Mouse (Mus musculus) limb, embryonic 14.5 days (tissue): ENCODE measurements at regions not wholly inside any gene's neighbourhood (a gene's known extent, or its start where the extent isn't known, plus 50 kb on each side); places are given as distances from the start of the nearest gene placed in this dataset.

Experiments
- ATAC-seq: fragments of 200-750 bp; cut with Nextera tagmentation; 2 replicates; pipeline ENCODE4 v1.8.0; 2017; ENCODE audit warnings: low read depth, moderate number of reproducible peaks, moderate TSS enrichment; ENCODE audit not compliant: low FRiP score
- DNase-seq: peaks from one replicate; pipeline ENCODE4 v3.0.0-alpha.2; 2015; ENCODE audit warnings: low spot score
- H3K27ac ChIP-seq: fragments of 300-500 bp; sonication (generic); replicated peaks from 2 replicates; pipeline ENCODE4 v1.5.1; 2014; ENCODE audit warnings: low read depth, mild to moderate bottlenecking, low read length, moderate library complexity, mixed read lengths
- H3K27me3 ChIP-seq: fragments of 300-500 bp; sonication (generic); 2 replicates; pipeline ENCODE4 v1.6.1; 2014; ENCODE audit warnings: low read length, mixed read lengths; ENCODE audit not compliant: control insufficient read depth, insufficient read depth
- H3K36me3 ChIP-seq: fragments of 300-500 bp; sonication (generic); 2 replicates; pipeline ENCODE4 v1.6.1; 2014; ENCODE audit warnings: mild to moderate bottlenecking, low read length, moderate library complexity, mixed read lengths; ENCODE audit not compliant: control insufficient read depth, insufficient read depth
- H3K4me1 ChIP-seq: fragments of 300-500 bp; sonication (generic); 2 replicates; pipeline ENCODE4 v1.6.1; 2014; ENCODE audit warnings: antibody characterized with exemption, low read length, mixed read lengths; ENCODE audit not compliant: control insufficient read depth, insufficient read depth
- H3K4me2 ChIP-seq: fragments of 300-500 bp; sonication (generic); replicated peaks from 2 replicates; pipeline ENCODE4 v1.6.1; 2014; ENCODE audit warnings: low read depth, mild to moderate bottlenecking, low read length, moderate library complexity; ENCODE audit not compliant: severe bottlenecking
- H3K4me3 ChIP-seq: fragments of 300-500 bp; sonication (generic); replicated peaks from 2 replicates; pipeline ENCODE4 v1.5.1; 2014; ENCODE audit warnings: low read length
- H3K9ac ChIP-seq: fragments of 300-500 bp; sonication (generic); 2 replicates; pipeline ENCODE4 v1.6.1; 2014; ENCODE audit warnings: mild to moderate bottlenecking, low read depth, low read length, moderate library complexity; ENCODE audit not compliant: severe bottlenecking
- H3K9me3 ChIP-seq: fragments of 300-500 bp; sonication (generic); 2 replicates; pipeline ENCODE4 v1.6.1; 2016; ENCODE audit warnings: low read length; ENCODE audit not compliant: control insufficient read depth
- POLR2A ChIP-seq: fragments of 200-500 bp; IDR thresholded peaks from 2 replicates; pipeline ENCODE4 v1.8.0; 2012; ENCODE audit warnings: inconsistent platforms, mild to moderate bottlenecking, moderate library complexity, borderline replicate concordance; ENCODE audit not compliant: insufficient read depth, insufficient read length; ENCODE audit errors: extremely low read depth
- WGBS: fragments of 180-500 bp; shearing (Covaris S2); extraction: QIAGEN DNeasy Blood & Tissue Kit; methylation state at CpG from one replicate; pipeline ENCODE4 v1.1.7; 2014; 5-methylcytosine and 5-hydroxymethylcytosine counted together

GRCm38 (mm10) chr3:61503178-61503577 is 137.4 kb upstream of the B430305J03Rik start:
- H3K4me2 ChIP-seq: no peak overlapping the region
- H3K27me3 ChIP-seq: no peaks in the 10 kb centered on the region
- no peaks in the 10 kb centered on the region for H3K4me1 ChIP-seq
- no peak for TF ChIP-seq POLR2A
- no peak overlapping the region for H3K4me3 ChIP-seq
- no peaks in the 10 kb centered on the region for H3K9me3 ChIP-seq
- H3K36me3 ChIP-seq: no peaks in the 10 kb centered on the region
- DNase-seq (no peak), ATAC-seq (no peak)
- no peak overlapping the region for H3K9ac ChIP-seq
- H3K27ac ChIP-seq: no peak overlapping the region

- Histone ChIP-seq H3K9ac (no peak overlapping the region), H3K4me2 (no peak overlapping the region), H3K4me1 (no peaks in the 10 kb centered on the region), H3K27me3 (no peaks in the 10 kb centered on the region), H3K9me3 (no peaks in the 10 kb centered on the region), H3K4me3 (no peak overlapping the region), H3K36me3 (no peaks in the 10 kb centered on the region), H3K27ac (no peak overlapping the region)
- ATAC-seq: no peak
- no peak for DNase-seq
- no peak for TF ChIP-seq POLR2A
- 83% methylated on average over 2 of the region's 2 CpGs for WGBS
These were observed 129.1 kb upstream of the B430305J03Rik start for GRCm38 (mm10) chr3:61494835-61495234.

GRCm38 (mm10) chr3:61486808-61487389 is 121.1 kb upstream of the B430305J03Rik start:
- Histone ChIP-seq H3K4me3 (no peak overlapping the region), H3K4me2 (no peak overlapping the region), H3K36me3 (no peaks in the 10 kb centered on the region), H3K4me1 (no peaks in the 10 kb centered on the region), H3K9ac (no peak overlapping the region), H3K27me3 (no peaks in the 10 kb centered on the region), H3K9me3 (no peaks in the 10 kb centered on the region), H3K27ac (no peak overlapping the region)
- no peak for DNase-seq
- no peak for TF ChIP-seq POLR2A
- 75% methylated on average over 5 of the region's 5 CpGs for WGBS
- no peak for ATAC-seq

GRCm38 (mm10) chr3:61478861-61479584 is 113.3 kb upstream of the B430305J03Rik start:
- no peaks in the 10 kb centered on the region for H3K9me3 ChIP-seq
- no peak overlapping the region for H3K4me3 ChIP-seq
- no peak overlapping the region for H3K9ac ChIP-seq
- H3K27ac ChIP-seq: no peak overlapping the region
- no peaks in the 10 kb centered on the region for H3K27me3 ChIP-seq
- H3K4me1 ChIP-seq: no peaks in the 10 kb centered on the region
- DNase-seq: no peak
- no peak for TF ChIP-seq POLR2A
- no peaks in the 10 kb centered on the region for H3K36me3 ChIP-seq
- no peak overlapping the region for H3K4me2 ChIP-seq
- 70% methylated on average over 3 of the region's 3 CpGs for WGBS
- no peak for ATAC-seq

GRCm38 (mm10) chr3:61475018-61475417 is 109.3 kb upstream of the B430305J03Rik start:
- WGBS: 66% methylated on average over 2 of the region's 2 CpGs
- H3K9ac ChIP-seq: no peak overlapping the region

More at GRCm38 (mm10) chr3:61475018-61475417, 109.3 kb upstream of the B430305J03Rik start:
- H3K27ac ChIP-seq: no peak overlapping the region
- H3K36me3 ChIP-seq: no peaks in the 10 kb centered on the region
- H3K4me2 ChIP-seq: no peak overlapping the region
- no peaks in the 10 kb centered on the region for H3K27me3 ChIP-seq
- H3K4me1 ChIP-seq: no peaks in the 10 kb centered on the region
- no peak for TF ChIP-seq POLR2A
- DNase-seq (no peak), ATAC-seq (no peak)
- H3K9me3 ChIP-seq: no peaks in the 10 kb centered on the region
- no peak overlapping the region for H3K4me3 ChIP-seq
